Mouse (Mus musculus) stomach, postnatal 0 days (tissue): ENCODE measurements around the gene Hirip3.

Experiments
- CTCF ChIP-seq: IDR thresholded peaks from 2 replicates; pipeline ENCODE4 v1.5.1; 2016; ENCODE audit warnings: antibody characterized with exemption, low read depth, mild to moderate bottlenecking, moderate library complexity
- EP300 ChIP-seq: optimal IDR thresholded peaks from 2 replicates; pipeline ENCODE3; 2016; ENCODE audit warnings: antibody characterized with exemption

- TF ChIP-seq CTCF (no peak), EP300 (no peak)
Observed at GRCm38 (mm10) chr7:126822741-126823140, 39.0 kb upstream of the Hirip3 start.
